Mouse (Mus musculus): ENCODE results near the gene Eps15.

Gene Eps15

GRCm38 (mm10) chr4:109432668-109433375 is 152.8 kb downstream of the Eps15 start:
- no peak for DNase-seq (ENCODE audit: low read depth, low spot score)

GRCm38 (mm10) chr4:109433641-109434040 is 153.6 kb downstream of the Eps15 start:
- DNase-seq (ENCODE audit: low read depth, low spot score) = no peak

GRCm38 (mm10) chr4:109434256-109434655 is 154.2 kb downstream of the Eps15 start:
- no peak for DNase-seq (ENCODE audit: low read depth, low spot score)
